Mouse (Mus musculus) bone marrow, adult 2 months (tissue): ENCODE data around the gene Ehbp1.

Experiments
- CTCF ChIP-seq: fragments of 200-500 bp; IDR thresholded peaks from 2 replicates; pipeline ENCODE4 v1.5.1; 2011; ENCODE audit warnings: low read length, control low read depth; ENCODE audit not compliant: control insufficient read depth, insufficient read depth
- POLR2A ChIP-seq: fragments of 200-500 bp; IDR thresholded peaks from 2 replicates; pipeline ENCODE4 v1.6.1; 2011; ENCODE audit warnings: low read depth, mild to moderate bottlenecking, control low read depth, low read length, borderline replicate concordance; ENCODE audit not compliant: control insufficient read depth

DNA sequence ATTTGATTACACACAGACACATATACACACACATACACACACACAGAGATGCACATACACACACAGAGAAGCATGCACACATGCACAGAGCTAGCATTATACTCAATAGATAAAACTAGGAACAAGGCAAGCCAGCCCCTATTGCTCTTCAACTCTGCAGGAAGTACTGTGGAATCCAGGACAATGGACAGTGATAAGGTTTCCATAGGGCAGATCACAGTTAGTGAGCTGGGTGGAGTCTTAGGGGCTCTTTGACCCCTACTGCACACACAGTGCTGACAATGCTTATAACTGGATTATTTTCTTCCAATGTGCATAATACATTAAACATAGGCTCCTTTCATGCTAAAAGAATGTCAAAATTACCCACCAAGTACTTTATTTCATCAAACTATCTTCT, 75.1 kb downstream of the Ehbp1 start:
- no peak for TF ChIP-seq POLR2A
- no peak for TF ChIP-seq CTCF
